Mouse (Mus musculus): ENCODE results near the gene Tmem184b. TPM values are rescaled to one million over a fixed set of nuclear protein-coding genes. Genes with fewer than 3 reads are reported as not detected.

Tmem184b gene
- polyA plus RNA-seq, 1 experiment from 2014 or later = 43.6 TPM

DNA sequence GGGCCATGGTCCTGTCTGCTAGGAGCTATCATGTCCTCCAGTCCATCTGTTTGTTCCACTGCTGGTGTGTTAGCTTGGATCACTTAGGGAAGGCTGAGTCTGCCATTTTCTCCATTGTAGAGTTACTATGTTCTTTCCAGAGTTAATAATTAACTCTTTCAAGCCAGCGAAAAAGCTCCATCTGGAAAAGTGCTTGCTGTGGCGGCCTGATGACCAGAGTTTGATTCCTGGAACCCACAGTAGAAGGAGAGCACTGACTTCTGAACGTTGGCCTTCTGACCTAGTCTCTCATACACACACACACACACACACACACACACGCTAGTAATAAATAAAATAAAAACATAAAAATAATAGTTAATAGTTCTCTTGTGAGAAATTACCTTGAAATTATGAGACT lies 58.7 kb downstream of the Tmem184b start:
- H3K4me3 ChIP-seq (ENCODE audit: low read length) = no peak overlapping the region
- no peaks in the 10 kb centered on the region for H3K27me3 ChIP-seq (replicated peaks; ENCODE audit: control insufficient read depth, insufficient read depth, low read length)
- H3K27ac ChIP-seq (ENCODE audit: low read length) = no peak overlapping the region
- peaks cover 28% of the 10 kb centered on the region for H3K4me1 ChIP-seq (ENCODE audit: control insufficient read depth, insufficient read depth, low read length)
- no peak overlapping the region for H3K9ac ChIP-seq (ENCODE audit: low read depth, low read length)
- H3K36me3 ChIP-seq (ENCODE audit: control insufficient read depth, insufficient read depth, low read length) = no peaks in the 10 kb centered on the region
- 61% methylated on average over 4 of the region's 4 CpGs for WGBS
- H3K9me3 ChIP-seq (ENCODE audit: control insufficient read depth, low read length) = no peaks in the 10 kb centered on the region
- ATAC-seq = no peak
- H3K4me2 ChIP-seq (ENCODE audit: low read depth, low read length) = no peak overlapping the region

DNA sequence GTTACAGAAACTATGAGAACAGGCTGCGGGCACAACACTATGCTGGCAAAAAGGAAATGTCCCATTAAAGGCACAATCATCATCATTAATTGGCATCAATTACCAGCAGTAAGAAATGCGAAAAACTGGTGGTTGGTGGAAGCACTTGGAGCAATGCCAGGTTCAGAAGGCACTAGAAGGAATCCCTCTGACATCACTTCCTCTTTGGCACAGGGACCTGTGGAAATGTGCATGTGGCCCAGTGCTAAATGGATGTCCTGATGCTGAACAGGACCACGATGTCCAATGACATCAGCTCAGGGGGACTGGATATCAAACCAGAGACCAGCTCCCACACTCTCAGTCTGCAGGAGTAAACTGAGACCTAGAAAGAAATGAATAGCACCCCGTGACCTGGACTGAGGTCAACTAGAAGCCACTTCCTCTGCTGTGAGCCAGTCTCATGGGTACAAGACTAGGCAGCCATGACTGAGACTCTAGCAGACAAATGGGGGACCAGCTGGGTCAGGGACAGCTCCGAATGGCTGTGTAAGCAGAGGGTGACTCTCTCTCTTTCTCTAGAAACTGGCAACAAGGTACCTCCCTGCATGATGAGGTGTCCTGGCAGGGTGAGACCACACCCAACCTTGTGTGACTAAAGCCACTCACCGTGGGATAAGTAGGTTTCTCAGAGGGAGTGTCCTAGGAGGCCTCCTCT lies 60.6 kb downstream of the Tmem184b start:
- no peak overlapping the region for H3K27ac ChIP-seq (ENCODE audit: low read length)
- no peaks in the 10 kb centered on the region for H3K27me3 ChIP-seq (replicated peaks; ENCODE audit: control insufficient read depth, insufficient read depth, low read length)
- peaks cover 18% of the 10 kb centered on the region for H3K4me1 ChIP-seq (ENCODE audit: control insufficient read depth, insufficient read depth, low read length)
- no peaks in the 10 kb centered on the region for H3K36me3 ChIP-seq (ENCODE audit: control insufficient read depth, insufficient read depth, low read length)
- no peak overlapping the region for H3K9ac ChIP-seq (ENCODE audit: low read depth, low read length)
- no peak overlapping the region for H3K4me2 ChIP-seq (ENCODE audit: low read depth, low read length)
- no peaks in the 10 kb centered on the region for H3K9me3 ChIP-seq (ENCODE audit: control insufficient read depth, low read length)
- no peak for ATAC-seq
- 67% methylated on average over 6 of the region's 6 CpGs for whole genome bisulfite sequencing
- no peak overlapping the region for H3K4me3 ChIP-seq (ENCODE audit: low read length)

DNA sequence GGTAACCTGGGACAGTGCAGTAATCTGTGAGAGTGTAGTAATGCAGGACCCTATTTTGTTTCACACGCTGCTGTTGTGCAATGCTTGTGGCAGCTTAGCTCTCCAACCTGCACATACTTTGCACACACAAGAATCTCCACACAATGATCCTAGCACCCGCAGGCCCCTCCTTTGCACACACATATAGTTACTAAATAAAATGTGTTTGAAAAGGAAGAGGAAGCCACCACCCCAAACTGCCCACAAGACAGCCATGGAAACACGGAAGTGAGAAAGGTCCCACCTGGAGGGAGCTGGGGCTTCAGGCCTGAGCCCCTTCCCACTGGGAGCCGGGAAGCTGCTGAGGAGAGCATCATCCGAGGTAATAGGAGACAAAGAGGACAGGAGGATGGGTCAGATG lies 64.4 kb downstream of the Tmem184b start:
- H3K27me3 ChIP-seq (replicated peaks; ENCODE audit: control insufficient read depth, insufficient read depth, low read length) = no peaks in the 10 kb centered on the region
- 77% methylated on average over 5 of the region's 5 CpGs for WGBS
- no peaks in the 10 kb centered on the region for H3K36me3 ChIP-seq (ENCODE audit: control insufficient read depth, insufficient read depth, low read length)
- H3K4me2 ChIP-seq (ENCODE audit: low read depth, low read length) = no peak overlapping the region
- peaks cover 12% of the 10 kb centered on the region for H3K4me1 ChIP-seq (ENCODE audit: control insufficient read depth, insufficient read depth, low read length)
- H3K27ac ChIP-seq (ENCODE audit: low read length) = no peak overlapping the region
- no peak overlapping the region for H3K4me3 ChIP-seq (ENCODE audit: low read length)
- no peak for ATAC-seq
- no peaks in the 10 kb centered on the region for H3K9me3 ChIP-seq (ENCODE audit: control insufficient read depth, low read length)
- H3K9ac ChIP-seq (ENCODE audit: low read depth, low read length) = no peak overlapping the region

DNA sequence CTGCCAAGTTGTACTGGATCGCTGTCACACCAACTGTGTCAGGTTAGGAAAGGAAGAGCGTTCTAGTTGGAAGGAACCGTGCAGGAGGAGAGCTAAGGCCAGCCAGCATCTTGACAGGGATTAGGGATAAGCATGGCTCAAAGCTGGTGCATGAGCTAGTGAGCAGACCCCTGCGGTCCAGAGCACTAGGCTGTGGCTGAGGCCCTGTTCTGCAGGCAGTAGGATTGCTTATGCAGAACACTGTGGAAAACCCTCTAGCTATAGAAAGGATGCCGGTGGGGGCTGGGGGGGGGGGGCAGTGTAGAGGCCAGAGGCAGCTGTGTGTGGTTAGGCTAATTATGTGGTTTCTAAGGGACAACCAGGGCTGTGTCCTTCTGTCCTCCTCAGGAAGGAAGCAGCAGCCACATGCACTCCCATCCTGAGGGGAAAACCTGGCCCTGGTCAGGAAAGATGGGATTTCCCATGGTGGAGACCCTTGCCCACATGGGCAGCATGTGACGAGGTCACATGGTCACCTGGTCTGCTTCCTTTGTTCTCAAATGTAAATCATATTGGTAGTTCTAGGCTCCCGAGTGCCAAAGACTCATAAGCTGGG lies 68.2 kb downstream of the Tmem184b start:
- no peak overlapping the region for H3K9ac ChIP-seq (ENCODE audit: low read depth, low read length)
- no peaks in the 10 kb centered on the region for H3K36me3 ChIP-seq (ENCODE audit: control insufficient read depth, insufficient read depth, low read length)
- H3K4me1 ChIP-seq (ENCODE audit: control insufficient read depth, insufficient read depth, low read length) = peaks cover 3% of the 10 kb centered on the region; the same call in 1 of the 2 replicates
- no peak for ATAC-seq
- no peak overlapping the region for H3K4me3 ChIP-seq (ENCODE audit: low read length)
- H3K9me3 ChIP-seq (ENCODE audit: control insufficient read depth, low read length) = no peaks in the 10 kb centered on the region
- no peak overlapping the region for H3K4me2 ChIP-seq (ENCODE audit: low read depth, low read length)
- 62% methylated on average over 7 of the region's 7 CpGs for WGBS
- H3K27ac ChIP-seq (ENCODE audit: low read length) = no peak overlapping the region
- H3K27me3 ChIP-seq (replicated peaks; ENCODE audit: control insufficient read depth, insufficient read depth, low read length) = no peaks in the 10 kb centered on the region

DNA sequence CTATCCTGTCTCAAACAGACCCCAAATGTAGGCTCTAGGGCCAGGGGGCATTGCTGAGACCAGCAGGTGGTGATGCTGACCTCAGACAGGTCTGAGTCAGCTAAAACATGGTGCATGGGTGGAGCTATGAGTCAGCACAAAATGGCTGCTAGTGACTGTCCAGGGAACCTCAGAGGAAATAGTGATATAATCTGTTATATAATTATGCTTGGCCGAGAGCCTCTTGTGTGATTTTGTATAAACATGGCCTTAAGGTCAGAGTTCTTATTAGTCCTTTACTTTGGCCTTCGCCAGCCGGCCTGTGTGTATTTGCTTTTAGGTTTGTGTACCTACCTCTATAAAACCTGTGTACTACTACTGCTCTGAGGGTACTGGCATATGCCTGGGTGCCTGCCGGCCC lies 70.0 kb downstream of the Tmem184b start:
- no peak overlapping the region for H3K27ac ChIP-seq (ENCODE audit: low read length)

DNA sequence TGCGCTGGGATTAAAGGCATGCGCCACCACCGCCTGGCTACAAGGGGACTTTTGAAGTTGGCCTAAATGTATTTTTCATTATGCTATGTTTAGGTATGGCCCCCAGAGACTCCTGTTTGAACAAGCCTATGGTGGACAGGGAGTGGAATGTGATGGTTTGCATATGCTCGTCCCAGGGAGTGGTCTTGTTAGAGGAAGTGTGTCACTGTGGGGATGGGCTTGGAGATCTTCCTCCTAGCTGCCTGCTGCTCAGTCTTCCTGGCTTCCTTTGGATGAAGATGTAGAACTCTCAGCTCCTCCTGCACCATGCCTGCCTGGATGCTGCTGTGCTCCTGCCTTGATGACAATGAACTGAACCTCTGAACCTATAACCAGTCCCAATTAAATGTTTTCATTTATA lies 72.8 kb downstream of the Tmem184b start:
- Histone ChIP-seq H3K9ac (ENCODE audit: low read depth, low read length) (no peak overlapping the region), H3K4me1 (ENCODE audit: control insufficient read depth, insufficient read depth, low read length) (peaks cover 13% of the 10 kb centered on the region; the same call in 1 of the 2 replicates), H3K36me3 (ENCODE audit: control insufficient read depth, insufficient read depth, low read length) (no peaks in the 10 kb centered on the region), H3K4me2 (ENCODE audit: low read depth, low read length) (no peak overlapping the region), H3K27me3 (replicated peaks; ENCODE audit: control insufficient read depth, insufficient read depth, low read length) (no peaks in the 10 kb centered on the region), H3K4me3 (ENCODE audit: low read length) (no peak overlapping the region), H3K9me3 (ENCODE audit: control insufficient read depth, low read length) (no peaks in the 10 kb centered on the region), H3K27ac (ENCODE audit: low read length) (no peak overlapping the region)
- WGBS = 51% methylated on average over 4 of the region's 4 CpGs
- no peak for ATAC-seq

More for the DNA sequence above, 70.0 kb downstream of the Tmem184b start:
- peak; percentile 34; the same call in 1 of the 2 replicates for ATAC-seq
- WGBS = 39% methylated on average over 4 of the region's 4 CpGs
- no peaks in the 10 kb centered on the region for H3K36me3 ChIP-seq (ENCODE audit: control insufficient read depth, insufficient read depth, low read length)
- no peaks in the 10 kb centered on the region for H3K9me3 ChIP-seq (ENCODE audit: control insufficient read depth, low read length)
- H3K9ac ChIP-seq (ENCODE audit: low read depth, low read length) = no peak overlapping the region
- H3K27me3 ChIP-seq (replicated peaks; ENCODE audit: control insufficient read depth, insufficient read depth, low read length) = no peaks in the 10 kb centered on the region
- H3K4me2 ChIP-seq (ENCODE audit: low read depth, low read length) = no peak overlapping the region
- peaks cover 3% of the 10 kb centered on the region; the same call in 1 of the 2 replicates for H3K4me1 ChIP-seq (ENCODE audit: control insufficient read depth, insufficient read depth, low read length)
- no peak overlapping the region for H3K4me3 ChIP-seq (ENCODE audit: low read length)

DNA sequence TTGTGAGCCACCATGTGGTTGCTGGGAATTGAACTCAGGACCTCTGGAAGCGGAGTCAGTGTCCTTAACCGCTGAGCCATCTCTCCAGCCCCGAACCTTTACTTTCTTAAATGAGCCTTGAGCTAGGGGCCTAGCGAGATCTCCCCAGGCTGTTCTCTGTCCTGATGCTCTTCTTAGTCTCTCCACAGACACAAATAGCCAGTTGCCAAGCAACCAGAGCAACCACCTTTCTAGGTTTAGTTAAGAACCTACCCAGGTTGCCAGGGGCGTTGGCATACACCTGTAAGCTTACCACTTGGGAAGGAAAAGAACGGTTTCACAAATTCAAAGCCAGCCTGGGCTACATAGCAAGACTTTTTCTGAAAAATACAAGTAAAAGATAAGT lies 73.4 kb downstream of the Tmem184b start:
- no peak overlapping the region for H3K4me3 ChIP-seq (ENCODE audit: low read length)
- 88% methylated on average over 6 of the region's 6 CpGs for WGBS
- H3K4me2 ChIP-seq (ENCODE audit: low read depth, low read length) = no peak overlapping the region
- peaks cover 19% of the 10 kb centered on the region for H3K4me1 ChIP-seq (ENCODE audit: control insufficient read depth, insufficient read depth, low read length)
- no peaks in the 10 kb centered on the region for H3K27me3 ChIP-seq (replicated peaks; ENCODE audit: control insufficient read depth, insufficient read depth, low read length)
- H3K9me3 ChIP-seq (ENCODE audit: control insufficient read depth, low read length) = no peaks in the 10 kb centered on the region
- no peak for ATAC-seq
- H3K36me3 ChIP-seq (ENCODE audit: control insufficient read depth, insufficient read depth, low read length) = no peaks in the 10 kb centered on the region
- H3K27ac ChIP-seq (ENCODE audit: low read length) = no peak overlapping the region
- H3K9ac ChIP-seq (ENCODE audit: low read depth, low read length) = no peak overlapping the region

DNA sequence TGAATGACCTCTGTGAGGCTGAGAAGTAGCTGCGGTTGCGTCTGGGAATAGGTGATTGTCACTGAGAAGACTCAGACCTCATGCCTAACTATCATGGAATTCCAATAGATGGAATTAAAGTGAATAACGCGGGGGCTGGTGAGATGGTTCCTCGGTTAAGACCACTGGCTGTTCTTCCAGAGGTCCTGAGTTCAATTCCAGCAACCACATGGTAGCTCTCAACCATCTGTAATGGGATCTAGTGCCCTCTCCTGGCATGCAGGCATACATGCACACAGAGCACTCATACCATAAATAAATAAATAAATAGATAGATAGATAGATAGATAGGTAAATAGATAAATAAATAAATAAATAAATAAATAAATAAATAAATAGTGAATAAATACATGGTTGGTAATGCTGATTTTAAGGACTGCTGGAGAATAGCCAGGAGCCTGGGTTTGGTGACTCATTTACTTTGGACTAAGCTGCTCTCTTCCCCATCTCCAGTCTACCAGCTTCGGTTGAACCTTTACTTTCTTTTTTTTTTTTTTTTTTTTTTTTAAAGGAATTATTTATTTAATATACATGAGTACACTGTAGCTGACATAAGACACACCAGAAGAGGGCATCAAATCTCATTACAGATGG lies 73.9 kb downstream of the Tmem184b start:
- Histone ChIP-seq H3K27me3 (replicated peaks; ENCODE audit: control insufficient read depth, insufficient read depth, low read length) (no peaks in the 10 kb centered on the region), H3K9ac (ENCODE audit: low read depth, low read length) (no peak overlapping the region), H3K36me3 (ENCODE audit: control insufficient read depth, insufficient read depth, low read length) (no peaks in the 10 kb centered on the region), H3K4me3 (ENCODE audit: low read length) (no peak overlapping the region), H3K4me2 (ENCODE audit: low read depth, low read length) (no peak overlapping the region), H3K27ac (ENCODE audit: low read length) (no peak overlapping the region), H3K9me3 (ENCODE audit: control insufficient read depth, low read length) (no peaks in the 10 kb centered on the region), H3K4me1 (ENCODE audit: control insufficient read depth, insufficient read depth, low read length) (peaks cover 23% of the 10 kb centered on the region)
- ATAC-seq = no peak
- WGBS = 96% methylated on average over 6 of the region's 6 CpGs

DNA sequence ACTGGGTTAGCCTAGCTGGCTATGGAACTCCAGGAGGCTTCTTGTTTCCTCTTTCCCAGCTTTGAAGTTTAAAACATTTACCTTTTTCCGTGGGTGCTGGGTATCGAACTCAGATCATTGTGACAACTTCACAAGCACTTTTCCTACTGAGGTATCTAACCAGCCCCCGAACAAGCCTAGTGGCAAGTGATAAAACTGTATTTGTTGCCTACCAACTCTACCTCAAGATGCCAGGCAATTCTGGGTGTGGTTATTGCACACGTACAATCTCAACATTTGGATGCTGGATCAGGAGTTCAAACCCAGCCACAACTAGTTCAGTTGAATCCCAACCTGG lies 74.5 kb downstream of the Tmem184b start:
- Histone ChIP-seq H3K4me1 (ENCODE audit: control insufficient read depth, insufficient read depth, low read length) (peaks cover 29% of the 10 kb centered on the region), H3K9me3 (ENCODE audit: control insufficient read depth, low read length) (no peaks in the 10 kb centered on the region), H3K4me3 (ENCODE audit: low read length) (no peak overlapping the region; the same call in 1 of the 2 replicates), H3K36me3 (ENCODE audit: control insufficient read depth, insufficient read depth, low read length) (no peaks in the 10 kb centered on the region), H3K27ac (ENCODE audit: low read length) (peak overlapping the region; percentile 97), H3K4me2 (ENCODE audit: low read depth, low read length) (peak overlapping the region; percentile 58), H3K9ac (ENCODE audit: low read depth, low read length) (peak overlapping the region; percentile 48; the same call in 1 of the 2 replicates), H3K27me3 (replicated peaks; ENCODE audit: control insufficient read depth, insufficient read depth, low read length) (no peaks in the 10 kb centered on the region)
- no peak for ATAC-seq
- 72% methylated on average over 4 of the region's 4 CpGs for WGBS

Data from intestine, embryonic 16.5 days (tissue).